Mouse (Mus musculus): Measurements from ENCODE around the gene Gm44502. TPM values are rescaled to one million over a fixed set of nuclear protein-coding genes. Genes with fewer than 3 reads are reported as not detected.
"Not testable (repeated sequence)": the region's sequence is repeated elsewhere in the genome, so short reads cannot be mapped to it uniquely, and the experiment has no call there.

Gm44502 gene
- total RNA-seq, 2 experiments from 2014 or later, result not detected

DNA sequence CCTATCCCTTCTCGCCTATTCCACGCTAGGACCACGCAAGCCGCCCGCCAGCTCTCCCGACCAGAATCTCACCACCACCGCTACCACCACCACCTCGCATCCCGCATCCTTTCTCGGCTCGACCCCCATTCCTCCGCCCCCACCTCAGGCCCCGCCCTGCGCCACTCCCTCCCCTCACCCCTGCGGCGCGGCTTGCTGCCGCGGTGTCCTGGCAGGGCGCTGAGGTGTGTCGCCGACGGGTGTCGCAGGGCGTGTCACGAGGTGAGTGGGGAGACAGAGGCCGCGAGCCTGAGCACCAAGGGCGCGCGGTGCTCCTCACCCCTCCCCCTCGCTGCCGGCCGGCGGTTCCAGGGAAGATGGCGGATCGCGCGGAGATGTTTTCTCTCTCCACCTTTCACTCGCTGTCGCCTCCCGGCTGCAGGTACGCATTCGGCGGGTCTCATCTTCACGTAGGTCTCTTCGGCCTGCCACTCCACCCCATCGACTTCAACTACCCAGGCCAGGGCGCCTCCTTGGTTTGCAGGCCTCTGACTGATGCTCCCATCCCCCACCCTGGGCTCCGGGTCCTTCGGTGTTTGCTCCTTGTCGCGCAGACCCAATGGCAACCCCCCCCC lies 24.5 kb upstream of the Gm44502 start, which contains the start of gene Mapk8ip2:
TSS of gene Mapk8ip2 (plus strand) at position 49 of the 614 bp plus-strand sequence.
- no peak for DNase-seq

DNA sequence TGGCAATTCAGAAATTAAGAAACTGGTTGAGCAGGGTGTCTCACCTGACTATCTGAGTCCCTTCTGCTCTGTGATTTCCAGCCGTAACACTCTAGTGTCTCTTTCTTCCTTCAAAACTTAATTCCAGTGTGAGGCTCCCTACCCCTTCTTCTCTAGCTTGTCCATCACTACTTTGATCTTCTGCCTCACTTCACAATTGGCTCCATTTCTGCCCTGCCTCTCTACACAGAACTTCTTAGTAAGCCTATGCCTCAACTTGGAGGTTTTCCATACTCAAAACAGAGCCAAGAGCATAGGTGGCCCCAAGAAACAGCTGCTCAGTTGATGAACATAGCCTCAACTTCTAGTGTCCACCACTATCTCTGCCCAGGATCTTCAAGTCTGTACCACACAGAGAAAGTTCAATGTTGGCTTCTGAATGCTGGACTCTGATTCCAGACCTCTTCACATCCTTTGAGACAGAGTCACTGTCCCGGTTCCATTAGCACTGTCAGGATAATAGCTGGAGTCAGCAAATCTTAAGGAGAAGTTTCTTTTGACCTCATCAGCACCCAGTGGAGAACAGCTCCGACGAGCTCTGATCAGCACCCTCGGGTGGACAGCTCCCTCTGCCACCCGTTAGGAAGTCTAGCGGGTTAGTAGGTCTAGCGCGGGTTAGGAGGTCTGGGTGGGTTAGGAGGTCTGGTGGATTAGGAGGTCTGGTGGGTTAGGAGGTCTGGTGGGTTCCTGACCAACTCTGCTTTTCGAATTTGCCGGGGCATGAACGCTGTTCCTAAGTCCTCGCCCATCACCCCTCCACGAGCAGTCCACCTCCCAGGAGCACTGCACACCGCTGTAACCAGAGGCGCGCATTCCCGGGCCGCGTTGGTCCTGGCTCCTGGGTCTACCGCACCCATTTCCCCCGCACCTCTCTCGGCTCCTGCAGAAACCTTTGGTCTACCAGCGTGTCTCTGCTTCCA lies 23.7 kb upstream of the Gm44502 start:
- no peak for DNase-seq

DNA sequence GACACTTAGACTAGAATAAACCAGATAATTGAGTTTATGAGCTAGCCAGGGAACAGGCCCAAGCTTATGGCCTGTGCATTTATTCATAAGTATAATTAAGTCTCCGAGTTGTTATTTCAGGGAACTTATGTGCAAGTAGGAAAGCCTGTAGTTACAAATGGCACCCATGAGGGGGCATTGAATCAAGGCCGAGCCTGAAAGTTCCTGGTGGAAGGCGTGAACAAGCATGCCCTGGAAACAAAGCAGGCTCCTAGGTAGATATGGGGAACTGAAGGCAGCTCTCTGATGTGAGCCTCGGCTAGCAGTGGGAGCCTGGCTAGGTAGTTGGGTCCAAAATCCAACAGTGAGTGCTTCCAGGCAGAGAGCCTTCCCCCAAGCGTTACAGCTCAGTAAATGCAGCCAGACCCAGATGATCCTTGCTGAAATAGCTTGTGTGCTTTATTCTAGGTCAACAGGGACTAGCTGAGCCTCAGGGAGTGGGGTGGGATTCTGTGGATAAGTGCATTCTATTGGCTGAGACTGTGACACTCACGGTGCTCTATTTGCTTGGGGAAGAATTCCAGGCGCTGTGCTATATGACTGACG lies 13.1 kb upstream of the Gm44502 start:
- DNase-seq, result no peak

DNA sequence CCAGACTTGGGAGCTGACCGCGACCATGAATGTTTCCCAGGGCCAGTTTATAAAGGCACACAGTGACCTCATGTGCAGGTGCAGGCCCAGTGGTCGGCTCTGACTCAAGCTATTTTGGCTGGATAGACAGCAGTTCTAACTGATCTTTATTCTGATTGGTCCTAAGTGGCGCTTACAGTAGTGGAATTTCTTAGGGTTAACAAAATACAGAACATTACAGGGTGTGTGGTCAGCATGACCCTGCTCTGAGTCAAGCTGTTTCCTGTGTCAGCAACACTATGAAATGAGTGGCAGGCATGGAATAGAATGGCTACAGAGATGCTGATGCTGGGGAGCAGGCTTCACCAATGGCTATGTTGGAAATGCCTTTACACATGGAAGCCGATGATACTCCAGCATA lies 6.4 kb upstream of the Gm44502 start:
- no peak for DNase-seq

DNA sequence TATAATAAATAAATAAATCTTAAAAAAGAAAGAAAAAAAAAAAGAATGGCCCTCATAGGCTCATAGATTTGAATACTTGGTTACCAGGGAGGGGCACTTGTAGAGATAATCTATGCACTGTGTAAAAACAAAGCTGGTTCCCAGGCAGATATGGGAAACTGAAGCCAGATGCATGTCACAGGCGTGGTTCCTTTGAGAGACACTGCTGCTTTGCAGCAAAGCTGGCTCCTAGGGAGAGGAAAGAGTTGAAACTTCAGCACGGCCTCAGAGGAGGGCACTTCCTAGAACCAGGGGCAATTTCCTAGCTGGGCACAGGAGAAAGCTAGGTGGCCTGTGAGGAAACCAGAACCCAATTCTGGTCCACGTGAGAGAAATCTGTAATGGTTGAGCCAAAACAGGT lies 4.6 kb upstream of the Gm44502 start:
- DNase-seq, result no peak

DNA sequence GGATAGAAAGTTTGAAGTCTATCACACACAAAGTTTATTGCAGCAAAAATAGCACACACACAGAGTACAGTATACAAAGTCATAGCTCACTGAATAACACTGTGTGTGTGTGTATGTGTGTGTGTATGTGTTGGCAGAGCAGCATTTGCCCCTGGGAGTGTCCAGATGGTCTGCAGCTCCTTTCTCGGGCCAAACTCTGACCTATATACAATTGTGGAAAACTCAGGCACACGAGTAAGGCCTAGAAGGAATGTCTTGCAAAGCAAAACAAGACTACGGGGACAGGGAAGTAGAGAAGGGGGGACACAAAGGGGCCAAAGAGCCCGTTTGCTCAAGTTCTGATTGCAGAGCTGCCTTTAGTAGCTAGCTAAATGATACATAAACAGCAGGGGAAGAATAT lies 3.5 kb upstream of the Gm44502 start:
- DNase-seq, result no peak

DNA sequence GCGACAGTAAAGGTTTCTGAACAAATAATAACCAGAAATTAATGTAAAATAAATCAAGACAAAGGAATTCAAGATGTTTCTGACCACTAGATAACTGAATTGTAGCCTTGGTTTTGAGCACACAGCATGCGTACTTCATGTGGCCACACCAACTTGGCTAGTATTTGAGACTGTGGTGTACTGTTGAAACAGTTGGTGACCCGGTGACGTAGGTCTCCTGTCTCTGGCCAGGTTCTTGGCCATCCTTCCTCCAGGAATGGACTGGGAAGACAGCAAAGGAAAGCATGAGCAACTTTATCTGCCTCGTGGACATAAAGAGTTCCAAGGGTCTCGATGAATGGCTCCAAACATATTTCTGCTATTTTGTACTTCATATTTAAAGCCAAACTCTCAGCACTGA lies 2.3 kb upstream of the Gm44502 start:
- no peak for DNase-seq

DNA sequence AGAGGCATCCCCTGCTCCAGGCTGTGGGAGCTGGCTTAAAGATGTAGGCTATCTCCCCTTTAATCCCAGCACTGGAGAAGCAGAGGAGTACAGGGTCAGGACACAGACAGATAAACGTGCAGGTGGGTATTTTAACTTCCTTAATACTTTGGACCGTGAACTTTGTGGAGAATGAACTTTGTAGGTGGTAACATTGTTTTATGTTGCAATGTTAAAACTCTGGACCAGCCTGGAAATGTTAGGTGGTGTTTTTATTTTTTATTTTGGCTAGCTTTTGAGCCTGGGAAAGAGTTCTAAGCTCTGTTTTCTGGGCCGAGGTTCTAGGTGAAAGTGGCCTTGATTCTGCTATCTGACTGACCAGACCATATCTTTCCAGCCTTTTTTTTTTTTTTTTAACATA lies 1.8 kb upstream of the Gm44502 start:
- DNase-seq, result no peak

DNA sequence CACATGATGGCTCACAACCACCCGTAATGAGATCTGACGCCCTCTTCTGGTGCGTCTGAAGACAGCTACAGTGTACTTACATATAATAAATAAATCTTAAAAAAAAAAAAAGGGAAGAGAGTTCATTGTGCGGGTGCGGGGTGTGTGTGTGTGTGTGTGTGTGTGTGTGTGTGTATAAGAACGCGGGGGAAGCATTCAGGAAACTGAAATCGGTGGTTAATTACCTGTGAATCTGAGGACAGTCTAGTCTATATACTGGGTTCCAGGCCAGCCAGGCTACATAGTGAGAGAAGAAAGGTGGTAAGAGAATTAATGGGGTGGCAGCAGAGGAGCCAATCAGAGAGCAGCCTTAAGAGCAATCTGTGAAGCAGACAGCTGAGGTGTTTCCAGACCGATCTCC lies 1.3 kb upstream of the Gm44502 start:
- not testable (repeated sequence) for DNase-seq

DNA sequence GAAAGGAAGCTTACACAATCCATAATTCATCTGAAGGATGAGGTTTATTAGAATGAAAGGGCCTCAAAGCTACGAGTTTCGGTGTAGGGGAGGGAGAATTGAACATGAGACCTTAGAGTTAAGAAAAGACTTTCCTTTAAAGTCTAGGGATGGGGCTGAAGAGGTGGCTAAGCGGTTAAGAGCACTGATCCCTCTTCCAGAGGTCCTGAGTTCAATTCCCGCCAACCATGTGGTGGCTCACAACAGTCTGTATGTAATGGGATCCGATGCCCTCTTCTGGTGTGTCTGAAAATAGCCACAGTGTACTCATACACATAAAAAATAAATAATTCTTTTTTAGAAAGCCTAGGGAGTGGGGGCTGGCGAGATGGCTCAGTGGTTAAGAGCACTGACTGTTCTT lies 845 bp upstream of the Gm44502 start:
- no peak for DNase-seq

DNA sequence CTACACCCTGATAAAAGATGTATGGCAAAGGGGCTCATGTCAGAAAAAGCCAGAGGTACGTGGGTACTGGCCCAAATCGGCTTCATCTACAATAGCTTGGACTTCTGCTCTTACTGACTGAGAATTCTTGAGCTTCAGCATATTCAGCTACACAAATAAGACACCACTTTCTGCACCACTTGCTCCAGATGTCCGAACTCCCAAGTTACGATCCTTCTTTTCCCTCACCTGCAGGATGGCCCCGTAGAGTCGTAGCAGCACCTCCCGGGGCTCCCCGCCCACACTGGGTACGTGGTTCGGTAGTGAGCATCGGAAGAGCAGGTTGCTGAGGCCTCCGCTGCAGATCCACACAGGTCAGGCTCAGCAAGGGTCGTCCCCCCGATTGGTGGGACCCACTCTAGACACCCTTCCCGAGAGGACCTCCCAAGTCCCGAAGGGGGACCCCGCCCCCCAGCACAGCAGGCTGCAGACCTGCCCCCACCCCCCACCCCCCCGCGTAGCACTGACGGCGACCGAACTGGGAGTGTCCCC lies 610 bp downstream of the Gm44502 start:
- DNase-seq, result peak; percentile 31

DNA sequence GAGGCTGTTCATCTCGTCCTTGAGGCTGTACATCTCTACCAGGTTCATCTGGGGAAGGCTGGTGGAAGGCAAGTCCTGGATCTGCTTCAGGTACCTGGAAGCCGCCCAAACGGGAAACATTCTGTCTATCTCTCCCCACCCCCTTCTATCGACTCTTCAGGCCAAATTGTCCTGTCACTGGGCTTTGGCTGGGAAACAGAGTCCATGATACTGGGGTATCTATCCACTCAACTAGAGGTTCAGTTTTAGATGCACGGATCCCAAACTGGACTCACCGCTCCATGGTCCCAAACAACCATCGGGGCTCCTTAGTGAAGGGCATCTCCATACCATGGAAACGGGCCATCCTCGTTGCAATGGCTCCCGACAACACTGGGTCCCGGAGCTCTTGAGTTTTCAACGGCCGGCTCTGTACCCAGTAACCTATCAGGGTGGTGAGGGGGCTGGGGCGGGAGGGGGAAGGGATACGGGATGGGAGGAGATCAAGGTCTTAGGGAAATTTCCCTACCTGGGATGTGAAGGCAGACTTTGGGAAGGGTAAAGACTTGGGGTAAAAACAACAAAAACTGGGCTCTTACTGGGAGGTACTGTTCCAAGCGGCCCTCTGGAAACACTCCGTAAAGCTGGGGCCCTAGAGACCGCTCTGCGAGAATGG lies 1.2 kb downstream of the Gm44502 start:
- no peak for DNase-seq

DNA sequence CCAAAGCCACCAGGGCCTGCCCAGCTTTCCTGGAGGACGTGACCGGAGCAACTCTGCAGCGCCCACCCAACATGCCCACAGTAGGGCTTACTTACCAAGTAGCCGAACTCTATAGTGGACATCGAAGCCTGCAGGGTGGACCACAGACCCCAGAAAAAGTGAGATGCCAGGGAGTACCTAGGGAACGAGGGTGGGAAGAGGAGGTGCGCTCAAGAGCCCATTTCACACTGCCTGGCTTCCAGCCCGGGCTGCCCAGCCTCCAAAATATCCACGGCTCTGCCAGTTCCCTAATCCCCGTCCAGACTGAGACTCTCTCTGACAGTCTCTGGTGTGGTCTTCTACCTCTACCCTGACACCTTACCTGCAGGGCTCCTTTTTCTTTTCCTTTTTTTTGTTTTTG lies 2.8 kb downstream of the Gm44502 start:
- no peak for DNase-seq

DNA sequence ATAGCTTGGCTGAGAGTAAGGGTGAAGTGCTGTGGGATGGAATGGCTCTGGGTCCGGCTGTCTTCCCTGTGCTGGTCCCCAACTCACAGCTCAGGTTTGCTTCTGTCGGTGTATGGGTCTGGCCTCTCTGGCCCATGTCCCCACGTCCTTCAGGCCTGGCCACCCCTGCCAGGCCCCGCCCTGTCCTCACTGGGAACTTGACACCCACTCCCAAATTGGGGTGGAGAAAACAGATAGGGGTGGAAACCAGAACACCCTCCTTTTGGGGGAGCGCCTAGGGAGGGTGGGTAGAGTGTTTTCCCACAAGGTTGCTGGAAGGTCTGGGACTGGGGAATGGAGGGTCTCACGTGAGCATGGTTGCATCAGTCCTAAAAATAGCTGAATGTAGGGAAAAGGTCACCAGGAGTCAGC lies 3.8 kb downstream of the Gm44502 start, which contains the start of gene Cpt1b:
TSS of gene Cpt1b (minus strand) at position 153 of the 411 bp plus-strand sequence.
- DNase-seq, result peak; percentile 80

DNA sequence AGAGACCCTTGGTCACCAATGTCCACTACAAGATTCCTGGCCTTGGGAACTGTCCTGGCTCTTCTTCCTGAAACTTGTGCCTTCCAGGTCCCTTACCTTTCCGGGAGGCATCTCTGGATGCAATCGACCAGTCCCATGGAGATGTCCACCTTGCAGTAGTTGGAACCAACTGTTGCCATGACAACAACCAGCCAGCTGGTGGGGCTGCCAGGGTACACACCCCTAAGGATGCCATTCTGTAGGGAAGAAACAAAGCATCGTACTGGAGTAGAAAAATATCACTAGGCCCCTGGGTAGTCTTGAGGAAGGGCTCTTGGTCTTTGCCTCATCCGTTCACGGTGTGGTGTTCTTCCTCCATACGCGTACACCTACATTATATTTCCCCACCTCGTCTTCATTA lies 4.9 kb downstream of the Gm44502 start:
- DNase-seq, result no peak

DNA sequence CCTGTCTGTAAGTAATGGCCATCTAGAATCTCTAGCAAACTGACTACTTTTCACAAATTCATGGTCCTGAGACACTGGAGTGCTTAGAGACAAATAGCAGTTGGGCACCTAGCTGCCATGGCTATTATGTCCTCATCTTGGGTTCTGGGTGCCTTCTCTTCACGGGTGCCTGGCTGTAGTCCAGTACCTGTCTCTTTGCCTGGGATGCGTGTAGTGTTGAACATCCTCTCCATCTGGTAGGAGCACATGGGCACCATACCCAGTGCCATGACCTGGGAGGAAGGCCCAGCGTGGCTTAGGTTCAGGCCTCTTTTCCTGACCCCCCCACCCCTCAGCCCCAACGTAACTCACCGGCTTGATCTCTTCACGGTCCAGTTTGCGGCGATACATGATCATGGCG lies 7.6 kb downstream of the Gm44502 start:
- DNase-seq, result no peak

DNA sequence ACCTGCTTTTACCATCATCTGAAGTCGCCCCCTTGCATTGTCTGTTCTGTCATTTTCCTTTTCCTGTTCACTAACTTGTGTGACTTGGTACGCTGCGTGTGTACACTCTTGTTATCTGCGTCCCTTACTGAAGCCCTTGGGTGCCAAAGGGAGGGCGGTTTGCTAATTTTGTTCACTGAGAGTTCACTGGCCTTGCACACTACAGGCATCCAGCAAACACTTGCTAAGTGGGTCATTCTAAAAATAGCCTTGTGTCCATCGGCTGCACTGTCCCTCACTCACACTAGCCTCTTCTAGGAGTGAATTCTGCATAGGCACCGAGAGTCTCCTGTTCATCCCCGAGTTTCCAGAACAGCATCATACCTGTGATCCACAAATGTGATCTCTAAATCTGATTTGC lies 14.2 kb downstream of the Gm44502 start:
- no peak for DNase-seq

DNA sequence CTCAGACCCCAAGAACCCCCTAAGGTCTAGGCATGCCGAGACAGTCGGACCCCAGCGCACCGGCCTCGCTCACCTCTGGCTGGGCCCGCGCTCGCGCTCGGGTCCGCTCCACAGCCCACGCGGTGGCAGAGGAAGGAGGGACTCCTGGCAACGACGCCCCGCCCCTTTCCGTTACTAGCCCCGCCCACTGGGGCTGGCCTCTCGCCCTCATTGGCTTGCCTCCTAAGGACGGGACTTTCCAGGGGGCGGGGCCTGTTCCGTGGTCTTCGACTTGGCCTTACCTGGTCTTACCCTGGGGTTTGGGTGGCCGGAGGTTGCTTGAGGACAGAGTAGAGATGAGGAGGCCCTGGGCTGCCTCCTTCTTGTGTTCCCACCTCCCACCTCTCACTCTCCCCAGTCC lies 19.4 kb downstream of the Gm44502 start, which contains the start of gene Syce3:
TSS of gene Syce3 (minus strand) at position 386 of the 400 bp plus-strand sequence.
- no peak for DNase-seq

DNA sequence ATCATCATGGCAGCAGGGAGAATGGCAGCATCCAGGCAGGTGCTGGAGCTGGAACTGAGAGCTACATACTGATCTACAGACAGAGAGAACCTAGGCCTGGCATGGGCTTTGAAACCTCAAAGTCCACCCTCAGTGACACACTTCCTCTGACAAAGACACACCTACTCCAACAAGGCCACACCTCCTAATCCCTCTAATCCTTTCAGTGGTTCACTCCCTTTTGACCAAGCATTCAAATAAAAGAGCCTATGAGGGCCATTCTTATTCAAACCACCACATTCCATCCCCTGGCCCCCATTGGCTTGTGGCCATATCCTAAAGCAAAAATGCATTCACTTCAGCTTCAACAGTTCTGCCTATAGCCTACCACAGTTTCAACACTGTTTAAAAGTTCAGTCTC lies 22.8 kb downstream of the Gm44502 start:
- DNase-seq, result no peak

DNA sequence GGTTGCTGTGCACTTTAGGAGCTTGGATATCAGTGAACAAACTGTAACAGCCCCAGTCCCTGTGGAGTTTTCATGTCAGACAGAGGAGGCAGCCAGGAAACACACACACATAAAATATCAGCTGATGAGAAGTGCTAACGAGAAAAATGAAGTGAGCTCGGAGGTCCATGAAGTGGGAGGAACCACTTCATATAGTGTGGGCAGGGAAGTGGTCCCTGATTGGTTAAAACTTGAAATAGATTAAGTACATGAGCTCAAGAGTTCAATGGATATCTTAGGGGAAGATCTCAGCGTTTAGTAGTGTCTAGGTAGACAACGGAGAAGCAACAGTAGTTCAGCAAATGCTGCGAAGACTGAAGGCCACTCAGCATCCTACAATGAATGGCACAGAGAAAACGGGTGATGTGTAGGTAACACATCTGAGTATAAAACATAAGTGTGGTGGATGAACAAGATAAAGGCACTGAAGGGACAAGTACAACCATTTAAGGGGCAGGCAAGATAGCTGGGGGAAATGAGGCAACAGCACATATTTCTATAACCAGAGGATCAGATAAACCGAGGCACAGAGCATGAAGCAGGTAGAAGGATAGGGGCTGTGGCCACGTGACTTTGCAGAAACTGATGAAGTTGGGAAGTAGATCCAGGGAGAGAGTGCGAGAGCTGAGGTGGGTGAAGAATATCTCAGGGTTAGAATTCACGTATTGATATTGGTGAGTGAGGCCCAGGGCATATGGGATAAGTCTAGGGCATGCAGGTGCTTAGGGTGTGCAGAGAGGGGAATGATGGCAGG lies 24.5 kb downstream of the Gm44502 start:
- DNase-seq, result no peak

DNA sequence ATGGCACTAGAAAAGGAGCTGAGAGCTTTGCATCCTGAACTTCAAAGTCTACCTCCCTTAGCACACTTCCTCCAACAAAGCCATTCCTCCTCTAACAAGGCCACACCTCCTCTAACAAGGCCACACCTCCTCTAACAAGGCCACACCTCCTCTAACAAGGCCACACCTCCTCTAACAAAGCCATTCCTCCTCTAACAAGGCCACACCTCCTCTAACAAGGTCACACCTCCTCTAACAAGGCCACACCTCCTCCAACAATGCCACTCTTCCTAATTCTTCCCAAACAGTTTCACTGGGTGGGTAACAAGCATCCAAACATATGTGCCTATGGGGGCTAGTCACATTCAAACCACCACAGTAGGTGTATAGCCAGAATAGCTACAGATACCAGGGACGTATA lies 27.0 kb downstream of the Gm44502 start:
- DNase-seq, result no peak

Data from gastrocnemius, postnatal 25 days (tissue).